Mouse (Mus musculus) cortical plate, adult 2 months (tissue): Measurements from ENCODE around the gene Gm20931. TPM values are rescaled to one million over a fixed set of nuclear protein-coding genes. Genes with fewer than 3 reads are reported as not detected.
"Not testable (repeated sequence)": the region's sequence is repeated elsewhere in the genome, so short reads cannot be mapped to it uniquely, and the experiment has no call there.

Source experiments
- H3K27ac ChIP-seq: fragments of 200-500 bp; 2 replicates; pipeline ENCODE4 v1.5.1; 2012; ENCODE audit warnings: low read length, control low read depth, inconsistent platforms; ENCODE audit not compliant: insufficient read depth
- H3K4me1 ChIP-seq: fragments of 200-500 bp; 2 replicates; pipeline ENCODE4 v1.6.1; 2011; ENCODE audit warnings: low read length; ENCODE audit not compliant: control insufficient read depth, insufficient read depth
- H3K4me3 ChIP-seq: fragments of 200-500 bp; 2 replicates; pipeline ENCODE4 v1.5.1; 2011; ENCODE audit warnings: mild to moderate bottlenecking, low read length, control low read depth; ENCODE audit not compliant: insufficient read depth
- polyA plus RNA-seq: library from polyadenylated mRNA; depleted of rRNA; stranded (reverse); fragments of >200 nt; gene quantifications from 2 replicates; pipeline ENCODE4 v1.2.3, GENCODE M21; 2012; rRNA removed

Gene Gm20931
- not detected in 2 replicates for polyA plus RNA-seq

DNA sequence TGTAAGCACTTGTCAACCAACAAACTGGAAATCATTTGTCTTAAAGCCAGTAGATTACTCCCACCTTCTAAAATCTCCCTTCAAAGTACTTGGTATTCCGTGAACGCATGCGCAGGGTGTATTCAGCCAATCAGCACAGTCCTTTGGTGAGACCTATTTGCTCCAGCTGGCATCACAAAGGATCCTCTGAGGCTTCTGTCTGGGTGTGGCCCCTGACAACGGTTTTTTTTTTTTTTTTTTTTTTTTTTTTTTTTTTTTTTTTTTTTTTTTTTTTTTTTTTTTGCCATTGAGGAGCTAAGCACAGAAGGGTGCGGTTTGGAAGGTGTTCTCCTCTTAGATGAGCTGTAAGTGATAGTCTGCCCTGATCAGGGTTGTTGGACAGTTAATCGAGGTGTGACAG, at the start of gene Gm20931:
Gene Gm20931 (plus strand): TSS at position 301 of the 400 bp plus-strand sequence.
- not testable (repeated sequence) for H3K4me1 ChIP-seq, H3K27ac ChIP-seq, H3K4me3 ChIP-seq
